Mouse (Mus musculus) kidney, adult 2 months (tissue): Measurements from ENCODE around the gene Chic2. TPM values are rescaled to one million over a fixed set of nuclear protein-coding genes. Genes with fewer than 3 reads are reported as not detected.

Source experiments
- DNase-seq: peaks from one replicate; pipeline ENCODE4 v3.0.0; 2021
- H3K27ac ChIP-seq: fragments of 200-500 bp; 2 replicates; pipeline ENCODE4 v1.5.1; 2012; ENCODE audit warnings: low read depth, low read length, control low read depth, inconsistent platforms; ENCODE audit not compliant: insufficient read depth
- H3K27me3 ChIP-seq: fragments of 200-500 bp; replicated peaks from 2 replicates; pipeline ENCODE4 v1.6.1; 2012; ENCODE audit warnings: mild to moderate bottlenecking, moderate library complexity, low read length, inconsistent platforms; ENCODE audit not compliant: control insufficient read depth, insufficient read depth
- H3K36me3 ChIP-seq: fragments of 200-500 bp; 2 replicates; pipeline ENCODE4 v1.6.1; 2012; ENCODE audit warnings: mild to moderate bottlenecking, moderate library complexity, low read length, inconsistent platforms; ENCODE audit not compliant: control insufficient read depth, insufficient read depth
- H3K4me1 ChIP-seq: fragments of 200-500 bp; 2 replicates; pipeline ENCODE4 v1.6.1; 2011; ENCODE audit warnings: low read length; ENCODE audit not compliant: control insufficient read depth, insufficient read depth
- H3K4me3 ChIP-seq: fragments of 200-500 bp; 2 replicates; pipeline ENCODE4 v1.5.1; 2011; ENCODE audit warnings: mild to moderate bottlenecking, low read depth, low read length, control low read depth; ENCODE audit not compliant: insufficient read depth
- CTCF ChIP-seq: fragments of 200-500 bp; conservative IDR thresholded peaks from 2 replicates; pipeline ENCODE4 v1.5.1; 2011; ENCODE audit warnings: low read depth, mild to moderate bottlenecking, control low read depth, low read length, moderate library complexity, mixed read lengths; ENCODE audit not compliant: insufficient read depth, insufficient read length
- POLR2A ChIP-seq: fragments of 200-500 bp; IDR thresholded peaks from one replicate; pipeline ENCODE4 v1.6.1; 2011; ENCODE audit warnings: low read depth, low read length, control low read depth
- WGBS: fragments of 180-500 bp; shearing (Covaris S2); methylation state at CpG from one replicate; pipeline ENCODE4 v1.1.7; 2018; 5-methylcytosine and 5-hydroxymethylcytosine counted together
- polyA plus RNA-seq: library from polyadenylated mRNA; depleted of rRNA; stranded (reverse); fragments of >200 nt; gene quantifications from 2 replicates; pipeline ENCODE4 v1.2.3, GENCODE M21; 2012

Chic2 gene
- polyA plus RNA-seq, 1 experiment, result 6.1 TPM

GRCm38 (mm10) chr5:74960840-74961543 lies 83.6 kb downstream of the Chic2 start:
- WGBS, result 22% methylated on average over 14 of the region's 14 CpGs
- no peak overlapping the region for H3K27ac ChIP-seq
- no peaks in the 10 kb centered on the region for H3K27me3 ChIP-seq
- TF ChIP-seq CTCF (peak; percentile 79), POLR2A (no peak)
- no peak overlapping the region for H3K4me3 ChIP-seq
- no peaks in the 10 kb centered on the region for H3K4me1 ChIP-seq
- H3K36me3 ChIP-seq, result no peaks in the 10 kb centered on the region
- peak; percentile 80 for DNase-seq

- no peaks in the 10 kb centered on the region for H3K27me3 ChIP-seq
- no peaks in the 10 kb centered on the region for H3K36me3 ChIP-seq
- no peak for DNase-seq
- H3K4me3 ChIP-seq, result no peak overlapping the region
- no peak for TF ChIP-seq POLR2A
- no peak for TF ChIP-seq CTCF
- WGBS, result 51% methylated on average over 9 of the region's 9 CpGs
- H3K4me1 ChIP-seq, result no peaks in the 10 kb centered on the region
- H3K27ac ChIP-seq, result no peak overlapping the region
These were observed 84.3 kb downstream of the Chic2 start for GRCm38 (mm10) chr5:74960306-74960705.

GRCm38 (mm10) chr5:74957293-74958076 lies 87.1 kb downstream of the Chic2 start:
- H3K36me3 ChIP-seq, result no peaks in the 10 kb centered on the region
- H3K4me1 ChIP-seq, result no peaks in the 10 kb centered on the region
- H3K27me3 ChIP-seq, result no peaks in the 10 kb centered on the region
- DNase-seq, result no peak
- H3K27ac ChIP-seq, result no peak overlapping the region
- no peak overlapping the region for H3K4me3 ChIP-seq
- TF ChIP-seq POLR2A, result no peak
- no peak for TF ChIP-seq CTCF
- 49% methylated on average over 10 of the region's 10 CpGs for WGBS

GRCm38 (mm10) chr5:74956335-74956734 lies 88.2 kb downstream of the Chic2 start:
- H3K36me3 ChIP-seq, result no peaks in the 10 kb centered on the region
- no peaks in the 10 kb centered on the region for H3K4me1 ChIP-seq
- TF ChIP-seq POLR2A (no peak), CTCF (no peak)
- H3K27ac ChIP-seq, result no peak overlapping the region
- H3K27me3 ChIP-seq, result no peaks in the 10 kb centered on the region
- 27% methylated on average over 9 of the region's 9 CpGs for WGBS
- no peak overlapping the region for H3K4me3 ChIP-seq
- DNase-seq, result no peak

- Histone ChIP-seq H3K27ac (no peak overlapping the region), H3K36me3 (no peaks in the 10 kb centered on the region), H3K4me1 (no peaks in the 10 kb centered on the region), H3K4me3 (no peak overlapping the region), H3K27me3 (no peaks in the 10 kb centered on the region)
- DNase-seq, result no peak
- 88% methylated on average over 1 of the region's 1 CpGs for WGBS
- TF ChIP-seq POLR2A (no peak), CTCF (no peak)
These were observed 89.0 kb downstream of the Chic2 start for GRCm38 (mm10) chr5:74955565-74955964.

- no peak for DNase-seq
- H3K4me1 ChIP-seq, result no peaks in the 10 kb centered on the region
- H3K4me3 ChIP-seq, result no peak overlapping the region
- no peak for TF ChIP-seq POLR2A
- no peak for TF ChIP-seq CTCF
- no peak overlapping the region for H3K27ac ChIP-seq
- H3K36me3 ChIP-seq, result no peaks in the 10 kb centered on the region
- WGBS, result 57% methylated on average over 2 of the region's 2 CpGs
- H3K27me3 ChIP-seq, result no peaks in the 10 kb centered on the region
These were observed 91.6 kb downstream of the Chic2 start for GRCm38 (mm10) chr5:74952938-74953337.

- DNase-seq, result no peak
- Histone ChIP-seq H3K4me3 (no peak overlapping the region), H3K27me3 (no peaks in the 10 kb centered on the region), H3K4me1 (no peaks in the 10 kb centered on the region), H3K36me3 (no peaks in the 10 kb centered on the region), H3K27ac (no peak overlapping the region)
- 70% methylated on average over 5 of the region's 5 CpGs for WGBS
- no peak for TF ChIP-seq CTCF
- no peak for TF ChIP-seq POLR2A
These were observed 93.2 kb downstream of the Chic2 start for GRCm38 (mm10) chr5:74951375-74951774.
